Mouse (Mus musculus): ENCODE data around the gene Rbfox2. TPM values are rescaled to one million over a fixed set of nuclear protein-coding genes. Genes with fewer than 3 reads are reported as not detected.
A peak's percentile ranks its signal among the peaks of the same experiment; 100 is the strongest.

The Rbfox2 gene
- polyA plus RNA-seq, 1 experiment, result 34.7 TPM

- no peaks in the 10 kb centered on the region for H3K27me3 ChIP-seq (ENCODE audit: control insufficient read depth, insufficient read depth, low read length)
These were observed 271.2 kb downstream of the Rbfox2 start for GRCm38 (mm10) chr15:77035643-77036042.

GRCm38 (mm10) chr15:77034526-77034925, 272.3 kb downstream of the Rbfox2 start:
- WGBS, result 84% methylated on average over 6 of the region's 6 CpGs
- peaks cover 10% of the 10 kb centered on the region; the same call in 1 of the 2 replicates for H3K4me1 ChIP-seq (ENCODE audit: control insufficient read depth, insufficient read depth, insufficient read length, low read length)
- H3K36me3 ChIP-seq (ENCODE audit: control insufficient read depth, insufficient read depth, low read length), result no peaks in the 10 kb centered on the region
- no peaks in the 10 kb centered on the region for H3K27me3 ChIP-seq (ENCODE audit: control insufficient read depth, insufficient read depth, low read length)
- no peak for TF ChIP-seq POLR2A (IDR thresholded peaks at IDR 0.05; ENCODE audit: low read depth, low read length)
- H3K27ac ChIP-seq (ENCODE audit: insufficient read depth, low read depth, low read length), result no peak overlapping the region
- no peak overlapping the region for H3K4me3 ChIP-seq (ENCODE audit: low read depth, low read length)

More at GRCm38 (mm10) chr15:77035643-77036042, 271.2 kb downstream of the Rbfox2 start:
- no peak for TF ChIP-seq POLR2A (IDR thresholded peaks at IDR 0.05; ENCODE audit: low read depth, low read length)
- no peak for TF ChIP-seq CTCF (IDR thresholded peaks at IDR 0.05; ENCODE audit: extremely low read depth, insufficient read length, insufficient replicate concordance, low read depth, low read length)
- WGBS, result 56% methylated on average over 3 of the region's 3 CpGs
- Histone ChIP-seq H3K4me1 (ENCODE audit: control insufficient read depth, insufficient read depth, insufficient read length, low read length) (peaks cover 10% of the 10 kb centered on the region; the same call in 1 of the 2 replicates), H3K27ac (ENCODE audit: insufficient read depth, low read depth, low read length) (no peak overlapping the region), H3K4me3 (ENCODE audit: low read depth, low read length) (no peak overlapping the region), H3K36me3 (ENCODE audit: control insufficient read depth, insufficient read depth, low read length) (no peaks in the 10 kb centered on the region)

GRCm38 (mm10) chr15:77031271-77031670, 275.5 kb downstream of the Rbfox2 start:
- no peak overlapping the region for H3K27ac ChIP-seq (ENCODE audit: insufficient read depth, low read depth, low read length)
- no peaks in the 10 kb centered on the region for H3K27me3 ChIP-seq (ENCODE audit: control insufficient read depth, insufficient read depth, low read length)
- peaks cover 4% of the 10 kb centered on the region; the same call in 1 of the 2 replicates for H3K4me1 ChIP-seq (ENCODE audit: control insufficient read depth, insufficient read depth, insufficient read length, low read length)
- TF ChIP-seq POLR2A (IDR thresholded peaks at IDR 0.05; ENCODE audit: low read depth, low read length) (no peak), CTCF (IDR thresholded peaks at IDR 0.05; ENCODE audit: extremely low read depth, insufficient read length, insufficient replicate concordance, low read depth, low read length) (no peak)
- WGBS, result 79% methylated on average over 3 of the region's 3 CpGs
- no peaks in the 10 kb centered on the region for H3K36me3 ChIP-seq (ENCODE audit: control insufficient read depth, insufficient read depth, low read length)
- no peak overlapping the region for H3K4me3 ChIP-seq (ENCODE audit: low read depth, low read length)

GRCm38 (mm10) chr15:77029331-77029991, 277.3 kb downstream of the Rbfox2 start:
- Histone ChIP-seq H3K4me1 (ENCODE audit: control insufficient read depth, insufficient read depth, insufficient read length, low read length) (no peaks in the 10 kb centered on the region), H3K27ac (ENCODE audit: insufficient read depth, low read depth, low read length) (no peak overlapping the region), H3K4me3 (ENCODE audit: low read depth, low read length) (no peak overlapping the region), H3K36me3 (ENCODE audit: control insufficient read depth, insufficient read depth, low read length) (no peaks in the 10 kb centered on the region), H3K27me3 (ENCODE audit: control insufficient read depth, insufficient read depth, low read length) (no peaks in the 10 kb centered on the region)
- TF ChIP-seq POLR2A (IDR thresholded peaks at IDR 0.05; ENCODE audit: low read depth, low read length) (no peak; the same call in 1 of the 2 replicates), CTCF (IDR thresholded peaks at IDR 0.05; ENCODE audit: extremely low read depth, insufficient read length, insufficient replicate concordance, low read depth, low read length) (peak; percentile 87; the same call in 1 of the 2 replicates)
- WGBS, result 33% methylated on average over 7 of the region's 7 CpGs

Other genes with a start within 250 kb of the Rbfox2 start
- 31.4 and 88.8 TPM in 2 replicates for gene Apol7a, start 92.1 kb upstream of the Rbfox2 start, polyA plus RNA-seq (2012; rRNA removed)
- gene Apol9a, start 104.1 kb upstream of the Rbfox2 start, polyA plus RNA-seq (2012; rRNA removed), result 41.6 and 153 TPM in 2 replicates
- 0.49 and 0.62 TPM in 2 replicates for gene Apol7b, start 140.5 kb upstream of the Rbfox2 start, polyA plus RNA-seq (2012; rRNA removed)
- gene Apol10a, start 170.0 kb upstream of the Rbfox2 start, polyA plus RNA-seq (2012; rRNA removed), result 4.4 and 56.4 TPM in 2 replicates
- gene Apol11a, start 201.3 kb upstream of the Rbfox2 start, polyA plus RNA-seq (2012; rRNA removed), result 0.13 TPM in 1 of 2 replicates, not detected in the other
- 15.3 and 19.6 TPM in 2 replicates for gene Apol7c, start 226.3 kb upstream of the Rbfox2 start, polyA plus RNA-seq (2012; rRNA removed)

Data from small intestine, adult 2 months (tissue).